Mouse (Mus musculus) hindbrain, embryonic 13.5 days (tissue): ENCODE results near the gene Oasl2. TPM values are rescaled to one million over a fixed set of nuclear protein-coding genes. Genes with fewer than 3 reads are reported as not detected.
A peak's percentile ranks its signal among the peaks of the same experiment; 100 is the strongest.
"Not testable (repeated sequence)": the region's sequence is repeated elsewhere in the genome, so short reads cannot be mapped to it uniquely, and the experiment has no call there.

Experiments
- ATAC-seq: fragments of 200-750 bp; cut with Nextera tagmentation; 2 replicates; pipeline ENCODE4 v1.8.0; 2017; ENCODE audit warnings: moderate TSS enrichment; ENCODE audit not compliant: low FRiP score
- H3K27ac ChIP-seq: fragments of 300-500 bp; sonication (generic); 2 replicates; pipeline ENCODE4 v1.5.1; 2015; ENCODE audit warnings: inconsistent platforms, mild to moderate bottlenecking, moderate library complexity
- H3K27me3 ChIP-seq: fragments of 300-500 bp; sonication (generic); 2 replicates; pipeline ENCODE4 v1.6.1; 2015; ENCODE audit warnings: mild to moderate bottlenecking, inconsistent platforms
- H3K36me3 ChIP-seq: fragments of 300-500 bp; sonication (generic); 2 replicates; pipeline ENCODE4 v1.6.1; 2015; ENCODE audit warnings: mild to moderate bottlenecking, inconsistent platforms
- H3K4me1 ChIP-seq: fragments of 300-500 bp; sonication (generic); replicated peaks from 2 replicates; pipeline ENCODE4 v1.6.1; 2015; ENCODE audit warnings: inconsistent platforms
- H3K4me2 ChIP-seq: fragments of 300-500 bp; sonication (generic); 2 replicates; pipeline ENCODE4 v1.6.1; 2015; ENCODE audit warnings: inconsistent platforms, mild to moderate bottlenecking, moderate library complexity
- H3K4me3 ChIP-seq: fragments of 300-500 bp; sonication (generic); 2 replicates; pipeline ENCODE4 v1.5.1; 2015; ENCODE audit warnings: mild to moderate bottlenecking, inconsistent platforms
- H3K9ac ChIP-seq: fragments of 300-500 bp; sonication (generic); 2 replicates; pipeline ENCODE4 v1.6.1; 2015; ENCODE audit warnings: mild to moderate bottlenecking, inconsistent platforms
- H3K9me3 ChIP-seq: fragments of 300-500 bp; sonication (generic); 2 replicates; pipeline ENCODE4 v1.6.1; 2016; ENCODE audit warnings: inconsistent platforms
- WGBS: fragments of 180-500 bp; shearing (Covaris S2); methylation state at CpG from one replicate; pipeline ENCODE4 v1.1.7; 2015; 5-methylcytosine and 5-hydroxymethylcytosine counted together
- polyA plus RNA-seq: library from polyadenylated mRNA; unstranded; fragments of >200 nt; fragmentation: Nextera tagmentation; extraction: Ambion mirVana; gene quantifications from 2 replicates; pipeline ENCODE4 v1.2.1, GENCODE M21; 2015

Oasl2 gene
- polyA plus RNA-seq, 1 experiment from 2014 or later = 3.5 TPM

- not testable (repeated sequence) for H3K4me1 ChIP-seq, H3K4me2 ChIP-seq, H3K9me3 ChIP-seq, H3K27me3 ChIP-seq, ATAC-seq, H3K9ac ChIP-seq, H3K27ac ChIP-seq, H3K36me3 ChIP-seq, H3K4me3 ChIP-seq
- WGBS = 95% methylated on average over 5 of the region's 5 CpGs
These were observed 20.6 kb downstream of the Oasl2 start for GRCm38 (mm10) chr5:114917357-114917756.

- no peak for ATAC-seq
- H3K9ac ChIP-seq = no peak overlapping the region
- H3K27me3 ChIP-seq = no peaks in the 10 kb centered on the region
- H3K4me3 ChIP-seq = no peak overlapping the region
- H3K4me1 ChIP-seq = peaks cover 10% of the 10 kb centered on the region
- H3K36me3 ChIP-seq = no peaks in the 10 kb centered on the region
- H3K9me3 ChIP-seq = no peaks in the 10 kb centered on the region
- H3K4me2 ChIP-seq = no peak overlapping the region
- no peak overlapping the region for H3K27ac ChIP-seq
- WGBS = 80% methylated on average over 19 of the region's 19 CpGs
These were observed 25.0 kb downstream of the Oasl2 start for GRCm38 (mm10) chr5:114921551-114922365.

- Histone ChIP-seq H3K4me1 (peaks cover 10% of the 10 kb centered on the region), H3K27ac (no peak overlapping the region), H3K4me3 (no peak overlapping the region), H3K36me3 (no peaks in the 10 kb centered on the region), H3K9me3 (no peaks in the 10 kb centered on the region), H3K9ac (no peak overlapping the region), H3K27me3 (no peaks in the 10 kb centered on the region), H3K4me2 (no peak overlapping the region)
- 66% methylated on average over 10 of the region's 10 CpGs for WGBS
- ATAC-seq = no peak
These were observed 25.6 kb downstream of the Oasl2 start for GRCm38 (mm10) chr5:114922366-114922731.

- Histone ChIP-seq H3K9me3 (no peaks in the 10 kb centered on the region), H3K4me1 (peaks cover 10% of the 10 kb centered on the region), H3K36me3 (no peaks in the 10 kb centered on the region), H3K27me3 (no peaks in the 10 kb centered on the region), H3K4me2 (peak within 1 kb of the TSS; percentile 36), H3K27ac (no peak within 1 kb of the TSS), H3K9ac (peak within 1 kb of the TSS; percentile 15; the same call in 1 of the 2 replicates), H3K4me3 (no peak within 1 kb of the TSS)
- no peak for ATAC-seq
- WGBS = 48% methylated on average over 15 of the region's 15 CpGs
These were observed 26.3 kb downstream of the Oasl2 start, which contains the start of gene Oasl1 for GRCm38 (mm10) chr5:114922998-114923473. Gene Oasl1 (plus strand): TSS chr5:114923240.

- Histone ChIP-seq H3K4me2 (no peak overlapping the region), H3K9ac (no peak overlapping the region), H3K36me3 (no peaks in the 10 kb centered on the region), H3K9me3 (no peaks in the 10 kb centered on the region), H3K4me1 (peaks cover 10% of the 10 kb centered on the region), H3K27ac (no peak overlapping the region), H3K4me3 (no peak overlapping the region), H3K27me3 (no peaks in the 10 kb centered on the region)
- WGBS = 61% methylated on average over 1 of the region's 1 CpGs
- no peak for ATAC-seq
These were observed 29.5 kb downstream of the Oasl2 start for GRCm38 (mm10) chr5:114926153-114926684.

- 81% methylated on average over 9 of the region's 9 CpGs for WGBS
These were observed 30.0 kb downstream of the Oasl2 start for GRCm38 (mm10) chr5:114926753-114927152.

GRCm38 (mm10) chr5:114931626-114932025, 34.9 kb downstream of the Oasl2 start:
- Histone ChIP-seq H3K4me1 (peaks cover 11% of the 10 kb centered on the region), H3K27ac (no peak overlapping the region), H3K27me3 (no peaks in the 10 kb centered on the region), H3K36me3 (no peaks in the 10 kb centered on the region), H3K9me3 (no peaks in the 10 kb centered on the region), H3K9ac (no peak overlapping the region), H3K4me3 (no peak overlapping the region), H3K4me2 (no peak overlapping the region)
- ATAC-seq = no peak
- WGBS = 69% methylated on average over 5 of the region's 5 CpGs

More at GRCm38 (mm10) chr5:114926753-114927152, 30.0 kb downstream of the Oasl2 start:
- Histone ChIP-seq H3K4me1 (peaks cover 10% of the 10 kb centered on the region), H3K4me2 (no peak overlapping the region), H3K9ac (no peak overlapping the region), H3K36me3 (no peaks in the 10 kb centered on the region), H3K9me3 (no peaks in the 10 kb centered on the region), H3K27ac (no peak overlapping the region), H3K4me3 (no peak overlapping the region), H3K27me3 (no peaks in the 10 kb centered on the region)
- no peak for ATAC-seq

- WGBS = 86% methylated on average over 8 of the region's 8 CpGs
- Histone ChIP-seq H3K4me2 (no peak overlapping the region), H3K4me3 (no peak overlapping the region), H3K36me3 (no peaks in the 10 kb centered on the region), H3K9ac (no peak overlapping the region), H3K9me3 (no peaks in the 10 kb centered on the region), H3K27me3 (no peaks in the 10 kb centered on the region), H3K4me1 (peaks cover 11% of the 10 kb centered on the region), H3K27ac (no peak overlapping the region)
- ATAC-seq = no peak
These were observed 36.5 kb downstream of the Oasl2 start for GRCm38 (mm10) chr5:114933206-114933605.

GRCm38 (mm10) chr5:114935838-114936237, 39.1 kb downstream of the Oasl2 start:
- WGBS = 18% methylated on average over 3 of the region's 3 CpGs
- Histone ChIP-seq H3K4me2 (no peak overlapping the region), H3K9me3 (no peaks in the 10 kb centered on the region), H3K36me3 (no peaks in the 10 kb centered on the region), H3K9ac (no peak overlapping the region), H3K4me3 (no peak overlapping the region), H3K4me1 (peaks cover 11% of the 10 kb centered on the region), H3K27ac (0 out of 2 replicates have a peak overlapping the region, but pooled peaks have one; percentile 18), H3K27me3 (no peaks in the 10 kb centered on the region)
- no peak for ATAC-seq

GRCm38 (mm10) chr5:114941138-114941537, 44.4 kb downstream of the Oasl2 start:
- Histone ChIP-seq H3K4me1 (peaks cover 17% of the 10 kb centered on the region), H3K4me2 (peak overlapping the region; percentile 74; the same call in 1 of the 2 replicates)
- H3K4me3 ChIP-seq, H3K9ac ChIP-seq, H3K9me3 ChIP-seq, H3K27ac ChIP-seq, H3K27me3 ChIP-seq, ATAC-seq, H3K36me3 ChIP-seq: not testable (repeated sequence)
- 59% methylated on average over 3 of the region's 3 CpGs for WGBS

- Histone ChIP-seq H3K4me3 (peak within 1 kb of the TSS; percentile 67), H3K36me3 (peaks cover 17% of the 10 kb centered on the region), H3K9me3 (no peaks in the 10 kb centered on the region), H3K27ac (peak within 1 kb of the TSS; percentile 85), H3K9ac (peak within 1 kb of the TSS; percentile 96), H3K4me2 (peak within 1 kb of the TSS; percentile 74), H3K27me3 (no peaks in the 10 kb centered on the region), H3K4me1 (peaks cover 17% of the 10 kb centered on the region)
- WGBS = 2% methylated on average over 39 of the region's 39 CpGs
- peak; percentile 94 for ATAC-seq
These were observed 45.5 kb downstream of the Oasl2 start, which contains the start of gene 2210016L21Rik for GRCm38 (mm10) chr5:114942074-114942765. Gene 2210016L21Rik (plus strand): TSS chr5:114942158.

- peaks cover 17% of the 10 kb centered on the region for H3K4me1 ChIP-seq
- H3K27me3 ChIP-seq = no peaks in the 10 kb centered on the region
- H3K4me3 ChIP-seq = peak overlapping the region; percentile 67
- peak overlapping the region; percentile 85 for H3K27ac ChIP-seq
- peak overlapping the region; percentile 96 for H3K9ac ChIP-seq
- peak overlapping the region; percentile 74 for H3K4me2 ChIP-seq
- H3K36me3 ChIP-seq = peaks cover 22% of the 10 kb centered on the region
- no peaks in the 10 kb centered on the region for H3K9me3 ChIP-seq
- 40% methylated on average over 4 of the region's 4 CpGs for WGBS
- ATAC-seq = no peak
These were observed 46.0 kb downstream of the Oasl2 start for GRCm38 (mm10) chr5:114942766-114943130.
